Mouse (Mus musculus) left cerebral cortex, postnatal 10 days (tissue): ENCODE results near the gene Gm20388. TPM values are rescaled to one million over a fixed set of nuclear protein-coding genes. Genes with fewer than 3 reads are reported as not detected.

Experiments
- DNase-seq, 2 experiments: peaks; one replicate each; pipeline ENCODE4 v3.0.0; 2021 to 2022; ENCODE audit warnings: low spot score in 2 of 2, mixed read lengths in 1 of 2; ENCODE audit errors: extremely low spot score in 1 of 2
- intact Hi-C: fragments of 180-260 bp; cut with DNase I; formaldehyde crosslinking; loops from one replicate; pipeline ENCODE4 v1.15.1; 2025
- total RNA-seq, 2 experiments: library from RNA; stranded (reverse); gene quantifications; 2 replicates each; pipeline ENCODE4 v1.2.3; 2021

Gm20388 gene
- total RNA-seq, 2 experiments from 2014 or later, result 4.4 to 9.0 TPM

DNA sequence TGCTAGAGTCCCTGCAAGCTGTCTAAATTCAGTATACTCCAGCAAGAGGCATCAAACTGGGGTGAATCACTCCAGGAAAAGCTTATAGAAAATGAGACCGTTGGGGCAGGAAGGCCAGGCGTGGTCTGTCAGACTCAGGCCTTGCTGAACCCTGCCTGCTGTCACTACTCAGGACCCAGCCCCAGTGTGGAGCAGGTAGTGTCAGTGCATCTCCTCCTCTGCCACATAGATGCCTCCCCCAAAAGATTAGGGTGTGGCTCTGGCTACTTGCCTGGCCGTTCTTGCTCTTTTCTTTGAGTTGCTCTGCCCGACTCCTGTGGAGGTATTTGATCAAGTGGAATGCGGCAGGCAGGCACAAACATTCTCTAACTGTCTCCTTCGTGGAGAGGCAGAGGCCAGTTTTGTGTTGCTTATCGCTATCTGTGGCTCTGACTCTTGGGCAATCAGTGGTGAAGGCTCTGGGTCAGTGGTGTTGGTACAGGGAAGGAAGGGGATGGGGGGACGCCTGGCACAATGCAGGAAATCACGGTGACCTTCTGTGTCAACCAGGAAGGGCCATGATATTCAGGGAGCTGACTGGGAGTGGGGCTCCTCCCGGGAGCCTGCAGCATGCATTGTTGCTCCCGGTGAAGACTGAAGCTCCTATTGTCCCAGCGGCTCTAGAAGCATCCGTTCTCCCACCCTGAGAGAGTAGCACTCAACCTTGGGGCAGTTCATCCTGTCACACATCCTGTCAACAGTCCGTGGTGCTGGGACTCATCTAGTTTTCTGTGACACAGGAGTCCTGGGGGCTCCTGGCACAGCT, 215.9 kb downstream of the Gm20388 start:
- intact Hi-C loops, result no loop called here
- no peak for DNase-seq

DNA sequence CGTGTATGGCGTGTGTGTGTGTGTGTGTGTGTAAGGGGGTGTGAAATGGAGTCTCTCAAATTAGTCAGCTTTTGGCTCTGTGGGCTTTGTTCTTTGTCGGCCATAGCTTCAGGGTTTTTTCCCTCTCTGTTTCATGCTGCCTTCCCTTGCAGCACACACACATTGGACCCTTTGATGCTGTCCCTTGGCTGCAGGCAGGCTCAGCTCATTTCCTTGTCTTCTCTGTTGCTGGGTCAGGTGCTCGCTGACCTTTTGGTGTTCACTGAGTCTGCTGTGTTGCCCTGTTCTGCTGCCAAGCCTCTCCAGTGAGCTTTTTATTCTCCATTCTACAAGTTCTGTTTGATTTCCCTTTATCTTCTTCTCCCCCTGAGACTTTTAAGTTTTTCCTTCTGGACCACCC, 218.9 kb downstream of the Gm20388 start:
- intact Hi-C loops, result no loop called here
- DNase-seq, result no peak

DNA sequence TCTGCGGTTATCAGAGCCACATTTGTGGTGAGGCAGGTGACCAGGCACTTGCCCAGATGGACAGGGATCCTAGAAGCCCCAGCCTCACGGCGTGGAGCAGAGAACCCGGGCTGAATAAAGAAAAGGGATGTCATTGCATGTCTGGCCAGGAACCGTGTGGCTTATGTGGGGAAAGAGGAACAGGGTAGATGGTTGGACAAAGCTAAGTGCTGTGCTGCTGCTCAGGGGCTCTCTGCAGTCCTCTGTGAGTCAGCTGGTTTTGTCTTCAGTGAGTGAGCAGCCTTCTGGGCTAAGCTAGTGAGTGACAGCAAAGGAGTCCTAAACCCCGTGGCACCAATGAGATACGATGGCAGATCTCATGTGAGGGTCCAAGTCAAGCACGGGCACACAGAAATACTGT, 220.5 kb downstream of the Gm20388 start:
- DNase-seq, result no peak
- intact Hi-C loops, result no loop called here

DNA sequence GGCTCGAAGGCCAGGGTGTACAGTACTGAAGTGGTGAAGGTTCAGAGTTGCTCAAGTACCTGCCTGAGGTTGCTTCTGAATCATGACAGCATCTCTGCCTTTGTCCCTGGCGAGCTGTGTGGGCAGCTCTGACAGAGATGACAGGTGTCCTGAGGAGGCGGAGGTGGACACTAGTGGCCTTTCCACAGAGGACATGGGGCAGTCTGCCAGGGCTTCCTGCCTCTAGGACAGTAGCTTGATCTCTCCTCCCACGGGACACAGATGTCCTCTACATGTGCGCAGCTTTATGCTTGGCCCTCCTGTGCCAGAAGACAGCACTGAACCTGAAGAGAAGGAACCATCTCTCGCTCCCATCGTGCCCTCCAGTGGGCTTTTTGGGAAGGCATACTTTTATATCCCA, 222.5 kb downstream of the Gm20388 start:
- intact Hi-C loops, result no loop called here
- DNase-seq, result no peak

DNA sequence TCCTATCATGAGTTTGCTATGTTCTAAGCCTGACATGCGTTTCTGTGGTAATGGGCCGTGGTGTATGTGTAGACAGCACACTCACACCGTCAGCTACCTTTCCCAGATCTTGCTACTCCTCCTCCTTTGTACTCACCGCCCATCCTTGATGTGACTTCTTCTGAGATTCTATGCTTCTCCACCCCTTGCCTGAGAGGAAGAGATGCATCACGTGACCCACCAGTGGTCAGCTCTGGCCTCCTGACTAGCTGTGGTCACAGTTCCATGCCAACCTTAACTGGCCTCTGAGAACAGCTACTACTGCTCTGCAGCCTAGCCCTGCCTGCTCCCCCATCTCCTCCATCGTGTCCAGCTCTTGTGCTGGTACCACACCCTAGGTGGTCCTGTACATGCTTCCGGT, 225.0 kb downstream of the Gm20388 start:
- no peak for DNase-seq
- intact Hi-C loops, result no loop called here

DNA sequence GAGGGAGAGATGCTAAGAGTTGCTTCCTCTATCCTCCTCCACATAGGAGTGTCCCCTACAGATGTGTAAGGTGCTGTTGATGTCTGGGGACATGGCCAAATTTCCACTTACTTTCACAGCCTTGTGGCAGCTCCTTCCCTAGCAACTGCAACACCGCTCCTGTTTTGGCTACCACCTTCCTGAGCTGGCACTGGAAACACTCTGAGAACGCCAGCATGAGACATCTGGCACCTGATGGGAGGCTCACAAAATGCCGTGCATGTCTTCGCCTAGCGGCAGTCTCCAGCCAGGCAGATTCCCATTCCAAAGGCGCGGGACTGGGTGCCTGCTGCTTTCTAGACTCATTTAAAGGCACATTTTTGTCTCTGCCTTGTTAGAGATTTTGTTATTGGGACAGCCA, 226.0 kb downstream of the Gm20388 start:
- intact Hi-C loops, result no loop called here
- peak in 1 of 2 experiments; percentile 61 for DNase-seq

DNA sequence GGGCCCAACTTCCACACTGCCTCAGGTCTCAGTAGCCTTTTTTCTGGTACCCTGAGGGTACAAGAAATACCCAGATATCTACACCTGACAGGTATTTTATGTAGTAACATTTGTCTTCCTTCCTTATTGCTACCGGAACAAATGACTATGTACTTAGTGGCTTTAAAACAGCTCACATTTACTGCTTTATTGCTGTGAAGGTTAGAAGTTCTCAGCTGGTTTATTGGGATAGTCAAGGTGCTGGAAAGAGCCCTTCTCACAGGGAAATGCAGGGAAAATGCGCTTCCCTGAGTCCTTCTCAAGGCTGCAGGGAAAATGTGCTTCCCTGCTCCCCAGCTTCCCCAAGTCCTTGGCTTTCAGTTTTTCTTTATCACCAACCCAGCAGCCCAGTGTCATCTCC, 228.3 kb downstream of the Gm20388 start:
- intact Hi-C loops, result no loop called here

DNA sequence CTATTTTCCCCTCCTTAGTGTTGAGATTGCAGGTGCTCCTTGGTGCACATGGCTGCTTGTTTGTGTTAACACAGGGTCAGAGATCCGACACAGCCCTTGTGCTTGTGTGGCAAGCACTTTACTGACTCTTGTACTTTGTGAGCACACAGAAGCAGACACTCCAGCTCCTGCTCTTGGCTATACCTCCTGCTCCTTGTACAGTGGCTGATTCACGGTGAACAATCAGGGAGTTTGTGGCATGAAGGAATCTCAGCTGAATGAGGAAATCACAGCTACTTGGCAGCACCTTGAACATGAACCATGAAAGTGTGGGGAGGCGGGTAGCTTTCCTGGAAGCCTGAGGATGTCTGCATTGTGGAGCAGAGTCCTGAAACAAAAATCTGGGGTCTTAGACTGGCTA, 230.1 kb downstream of the Gm20388 start:
- intact Hi-C loops, result no loop called here
- no peak for DNase-seq

More for the DNA sequence above, 228.3 kb downstream of the Gm20388 start:
- no peak for DNase-seq

DNA sequence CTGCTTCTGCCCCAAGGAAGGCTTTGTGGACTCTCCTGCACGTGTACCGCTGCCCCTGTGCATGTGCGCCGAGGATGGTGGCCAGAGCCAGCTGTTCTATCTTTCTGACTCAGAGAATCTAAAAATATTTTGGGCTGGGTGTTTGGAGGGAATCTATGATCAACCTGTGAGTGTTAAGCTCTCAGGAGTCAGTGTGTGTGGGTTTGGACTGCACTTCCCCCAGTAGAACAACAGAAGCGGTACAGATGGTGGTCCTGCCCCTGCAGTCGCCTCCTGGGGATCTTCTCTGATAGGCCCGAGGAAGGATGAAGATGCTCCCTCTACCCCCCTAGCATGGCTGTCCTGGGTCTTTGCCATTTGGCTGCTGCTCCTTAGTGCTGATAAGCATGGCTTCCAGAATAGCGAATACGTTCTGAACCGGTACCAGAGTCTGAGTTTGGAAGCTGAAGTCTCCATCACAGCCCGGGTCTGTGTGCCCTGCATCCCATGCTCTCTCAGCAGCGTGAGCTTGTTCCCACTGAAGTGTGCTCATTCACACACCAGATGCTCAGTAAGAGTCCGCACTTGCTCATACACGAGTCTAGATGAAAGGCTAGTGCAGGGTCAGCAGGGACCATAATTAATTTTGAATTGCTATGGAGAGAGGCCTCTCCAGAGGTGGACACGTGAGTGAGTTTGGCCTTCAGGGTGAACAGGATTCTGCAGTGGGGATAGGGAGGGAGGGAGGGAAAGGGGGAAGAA, 233.4 kb downstream of the Gm20388 start:
- DNase-seq, result peak in 1 of 2 experiments; percentile 23
- intact Hi-C loops, result no loop called here

DNA sequence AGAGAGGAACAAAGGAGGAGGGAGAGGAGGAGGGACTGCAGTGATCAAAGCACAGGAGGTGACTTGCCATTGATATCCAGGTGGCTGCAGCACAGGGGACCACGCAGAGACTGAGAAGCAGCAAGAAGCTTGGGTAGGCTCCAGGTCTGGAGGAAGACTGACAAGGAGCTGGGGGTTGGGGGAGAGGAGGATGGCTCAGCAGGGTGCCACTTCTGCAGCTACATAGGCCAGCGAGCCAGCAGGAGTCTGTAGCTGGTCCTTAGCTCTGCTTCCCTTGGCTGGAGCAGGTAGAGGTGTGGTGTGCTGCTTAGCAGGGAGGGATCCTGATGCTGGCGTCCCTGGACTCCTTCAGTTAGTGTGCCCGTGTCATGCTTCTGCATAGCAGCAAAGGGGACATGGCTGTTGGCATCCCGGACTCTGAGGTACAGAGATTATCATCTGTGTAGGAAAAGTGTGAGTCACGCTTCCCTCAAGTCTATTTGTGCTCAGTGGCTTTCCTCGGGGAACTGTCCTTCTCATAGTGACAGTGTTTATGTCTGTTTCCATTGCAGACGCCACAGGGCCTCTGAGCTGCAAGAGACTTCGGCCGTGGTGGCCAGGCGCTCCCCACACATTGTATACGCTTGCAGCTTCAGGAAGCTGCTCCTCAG, 234.1 kb downstream of the Gm20388 start:
- no peak for DNase-seq
- intact Hi-C loops, result no loop called here

DNA sequence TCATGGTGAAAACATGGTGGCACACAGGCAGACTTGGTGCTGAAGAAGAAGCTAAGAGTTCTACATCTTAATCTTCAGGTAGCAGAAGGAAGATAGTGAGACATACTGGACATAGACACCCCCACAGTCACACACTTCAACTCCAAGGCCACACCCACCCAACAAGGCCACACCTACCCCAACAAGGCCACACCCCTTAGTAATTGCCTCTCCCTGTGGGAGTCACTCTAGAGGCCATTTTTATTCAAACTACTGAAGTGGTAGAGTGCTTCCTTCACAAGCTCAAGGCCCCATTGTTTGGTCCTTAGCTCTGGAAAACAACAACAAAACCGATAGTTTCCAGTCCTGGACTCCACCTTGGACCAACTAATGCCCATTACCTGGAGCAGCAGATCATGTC, 235.4 kb downstream of the Gm20388 start:
- intact Hi-C loops, result no loop called here

DNA sequence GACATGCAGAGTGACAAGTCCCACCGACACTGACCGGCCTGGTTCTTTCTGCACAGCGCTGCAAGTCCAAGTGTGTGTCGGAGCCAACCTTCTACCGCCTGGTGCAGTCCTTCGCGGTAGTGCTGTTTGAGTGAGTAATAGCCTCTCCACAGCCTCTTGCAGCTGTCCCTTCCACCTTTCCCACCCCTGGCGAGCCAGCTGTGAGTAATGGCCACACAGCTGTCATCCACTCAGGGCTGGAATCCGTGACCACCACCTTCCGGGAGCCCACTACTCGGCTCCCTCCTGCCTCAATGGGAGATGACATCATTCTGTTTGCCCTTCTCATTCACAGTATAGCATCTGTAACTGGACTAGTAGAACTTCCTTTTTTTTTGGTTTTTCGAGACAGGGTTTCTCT, 239.4 kb downstream of the Gm20388 start:
- DNase-seq, result no peak
- intact Hi-C loops, result no loop called here

More for the DNA sequence above, 235.4 kb downstream of the Gm20388 start:
- DNase-seq, result no peak

DNA sequence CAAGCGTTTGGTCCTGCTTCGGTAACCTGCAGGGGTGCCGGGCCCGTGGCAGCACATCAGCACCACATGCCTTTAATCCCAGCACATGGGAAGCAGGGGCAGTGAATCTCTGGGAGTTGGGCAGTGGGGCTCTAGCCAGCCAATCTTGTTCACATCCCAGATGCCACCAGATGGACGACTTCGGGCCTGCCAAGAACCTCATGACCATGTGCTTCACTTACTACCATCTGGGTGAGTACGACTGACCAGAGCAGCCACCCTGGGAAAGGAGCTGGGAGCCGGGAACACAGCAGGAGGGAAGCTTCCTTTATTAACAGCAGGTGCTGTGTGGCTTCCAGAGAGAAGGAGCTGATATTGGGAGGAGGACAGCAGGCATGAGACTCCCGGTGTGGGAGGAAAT, 240.5 kb downstream of the Gm20388 start:
- no peak for DNase-seq
- intact Hi-C loops, result no loop called here

DNA sequence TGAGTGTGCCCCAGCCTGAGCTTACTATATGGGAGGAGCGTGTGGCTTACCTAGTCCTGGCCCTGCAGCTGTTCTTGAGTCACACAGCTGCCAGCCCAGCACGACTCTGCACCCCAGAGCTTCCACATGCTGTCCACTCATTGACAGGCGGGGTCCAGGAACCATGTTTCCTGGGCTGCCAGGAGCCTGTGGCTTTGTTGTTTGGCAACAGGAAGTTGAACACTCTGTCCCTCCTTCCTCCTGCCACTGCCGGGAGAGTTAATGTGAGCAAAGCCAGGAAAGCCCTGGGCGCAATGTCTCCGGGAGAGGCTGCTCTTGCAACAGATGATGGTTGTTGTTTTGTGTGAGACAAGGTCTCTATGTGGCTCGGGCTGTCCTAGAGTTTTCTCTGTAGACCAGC, 242.0 kb downstream of the Gm20388 start:
- no peak for DNase-seq
- intact Hi-C loops, result no loop called here

DNA sequence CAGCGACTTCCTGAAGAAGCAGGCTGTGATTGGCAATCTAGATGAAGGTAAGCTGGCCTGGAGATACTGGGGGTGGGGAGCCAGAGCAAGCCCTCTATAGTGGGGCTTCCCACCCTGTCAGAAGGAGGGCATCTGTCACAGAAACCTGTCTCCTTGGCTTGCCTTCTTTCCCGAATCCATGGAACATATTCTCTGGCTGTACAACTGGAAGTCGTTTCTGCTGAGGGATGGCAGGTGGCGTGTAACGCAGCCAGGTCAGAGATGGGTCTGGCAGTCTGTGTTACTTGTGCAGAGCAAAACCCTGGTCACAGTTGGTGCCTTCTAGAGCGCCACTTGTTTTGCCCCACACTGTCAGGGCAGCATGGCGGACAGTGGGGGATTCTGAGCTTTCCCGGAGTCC, 249.7 kb downstream of the Gm20388 start:
- intact Hi-C loops, result no loop called here
- no peak for DNase-seq

DNA sequence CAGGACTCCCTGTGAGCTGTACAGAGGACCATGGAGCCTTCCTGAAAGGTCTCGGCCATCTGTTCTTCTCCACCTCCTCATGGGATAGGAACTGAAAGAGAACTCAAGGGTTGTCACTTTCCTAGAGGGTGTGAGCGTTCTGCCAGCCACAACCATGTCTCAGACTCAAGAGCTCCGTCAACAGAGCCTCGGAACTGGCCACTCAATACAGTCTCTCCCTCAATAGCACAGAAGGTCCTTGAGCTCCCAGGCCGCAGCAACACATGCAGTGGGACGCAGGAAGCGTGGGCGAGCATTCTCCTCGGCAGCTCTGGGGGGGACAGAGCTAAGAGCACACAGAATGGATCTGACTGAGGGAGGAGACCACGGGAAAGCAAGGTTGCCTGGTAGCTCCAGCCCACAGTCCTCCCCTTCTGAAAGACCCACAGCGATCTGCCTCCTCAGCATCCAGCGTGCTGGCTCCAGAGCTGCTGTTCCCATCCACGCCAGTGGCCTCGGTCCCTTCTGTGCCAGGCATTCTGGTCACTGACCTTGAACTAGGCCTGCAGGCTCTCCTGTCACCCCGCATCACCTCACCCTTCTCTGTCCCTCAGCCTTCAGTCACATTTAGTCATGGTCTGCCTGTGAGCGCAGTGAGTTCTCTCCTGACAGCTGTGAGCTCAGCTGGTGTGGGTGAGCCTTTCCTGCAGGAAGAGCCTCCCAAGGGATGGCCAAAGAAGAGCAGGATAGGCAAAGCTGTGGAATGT, 251.2 kb downstream of the Gm20388 start:
- intact Hi-C loops, result no loop called here
- no peak for DNase-seq

DNA sequence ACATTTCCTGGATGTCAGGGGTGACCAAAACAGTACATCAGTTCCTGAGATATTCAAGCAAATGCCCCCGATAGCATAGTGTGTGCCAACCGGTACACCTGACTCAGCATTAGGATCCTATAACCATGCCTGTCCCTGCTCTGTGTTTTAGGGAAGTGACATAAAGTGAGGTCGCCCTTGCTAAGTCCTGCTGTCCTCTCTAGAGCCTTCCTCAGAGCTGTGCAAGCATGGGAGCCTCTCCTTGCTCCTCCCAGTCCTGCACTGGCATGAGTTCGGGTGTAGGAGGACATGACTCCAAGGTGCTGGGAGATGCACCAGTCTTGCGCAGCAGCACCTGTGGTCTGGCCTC, 251.7 kb downstream of the Gm20388 start:
- no peak for DNase-seq
- intact Hi-C loops, result no loop called here

DNA sequence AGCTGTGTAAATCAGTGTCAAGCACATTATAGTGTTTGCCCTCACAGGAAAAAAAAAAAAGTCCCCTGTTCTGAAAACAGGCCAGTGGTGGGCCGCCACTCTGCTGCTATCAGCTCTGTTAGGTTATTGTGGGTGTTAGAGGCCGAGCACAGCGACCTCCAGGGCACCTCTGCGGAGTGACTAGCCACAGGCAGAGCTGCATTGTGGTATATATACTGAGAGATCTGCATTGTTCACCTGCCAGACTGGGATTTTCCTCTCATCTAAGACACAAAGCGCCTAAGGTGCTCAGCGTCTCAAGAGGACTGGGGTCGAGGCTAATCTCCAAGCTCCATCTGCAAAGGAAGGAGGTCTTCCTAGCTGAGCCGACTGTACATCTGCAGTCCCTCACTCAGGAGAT, 252.7 kb downstream of the Gm20388 start:
- intact Hi-C loops, result no loop called here
- no peak for DNase-seq

DNA sequence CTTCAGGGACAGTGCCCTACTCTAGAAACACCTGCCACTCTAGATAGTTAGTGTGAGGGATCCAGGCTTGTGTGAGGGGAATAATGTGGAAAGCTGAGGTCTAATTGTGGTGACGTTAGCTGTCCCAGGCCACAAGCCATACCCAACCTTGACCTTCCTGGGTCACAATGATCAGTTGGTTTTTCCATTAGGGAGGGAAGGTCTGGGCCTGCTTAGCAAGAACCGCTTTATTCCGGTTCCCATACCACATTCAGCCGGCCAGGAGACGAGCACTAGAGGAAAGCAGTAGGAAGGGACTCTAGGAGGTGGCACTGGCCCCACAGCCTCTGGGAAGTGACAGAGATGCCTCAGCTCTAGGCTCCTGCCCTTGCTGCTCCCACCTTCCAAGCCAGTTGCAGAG, 253.4 kb downstream of the Gm20388 start:
- intact Hi-C loops, result no loop called here
- no peak for DNase-seq
